Mouse (Mus musculus) stomach, postnatal 0 days (tissue): ENCODE results near the gene Btaf1.

Source experiments
- CTCF ChIP-seq: IDR thresholded peaks from 2 replicates; pipeline ENCODE4 v1.5.1; 2016; ENCODE audit warnings: antibody characterized with exemption, low read depth, mild to moderate bottlenecking, moderate library complexity
- EP300 ChIP-seq: optimal IDR thresholded peaks from 2 replicates; pipeline ENCODE3; 2016; ENCODE audit warnings: antibody characterized with exemption

DNA sequence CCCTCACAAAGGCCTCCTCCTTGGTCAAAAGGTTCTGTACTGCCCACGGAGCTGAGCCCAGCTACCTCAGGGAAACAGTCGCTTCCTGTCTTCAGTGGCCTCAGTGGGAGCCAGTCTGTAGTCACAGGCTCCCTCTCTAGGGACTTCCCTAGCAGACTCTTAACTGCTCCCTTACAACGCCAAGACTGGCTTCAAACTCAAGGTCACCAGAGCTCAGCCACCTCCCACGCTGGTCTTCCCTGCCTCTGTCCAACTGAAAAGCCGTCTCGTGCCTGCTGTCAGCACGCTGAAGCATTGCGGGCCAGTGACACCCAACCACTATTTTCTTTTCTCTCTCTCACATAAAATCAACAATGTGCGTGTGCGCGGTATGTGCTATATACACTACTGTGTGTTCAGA, 100.5 kb downstream of the Btaf1 start:
- TF ChIP-seq CTCF (no peak), EP300 (no peak)
